Mouse (Mus musculus) liver, embryonic 13.5 days (tissue): ENCODE data around the gene Gm20661. TPM values are rescaled to one million over a fixed set of nuclear protein-coding genes. Genes with fewer than 3 reads are reported as not detected.
"Not testable (repeated sequence)": the region's sequence is repeated elsewhere in the genome, so short reads cannot be mapped to it uniquely, and the experiment has no call there.

Source experiments
- ATAC-seq: fragments of 200-750 bp; cut with Nextera tagmentation; 2 replicates; pipeline ENCODE4 v1.8.0; 2017; ENCODE audit warnings: low read depth, mild to moderate bottlenecking, moderate number of reproducible peaks, moderate library complexity
- DNase-seq: peaks from one replicate; pipeline ENCODE4 v3.0.0; 2022
- H3K27ac ChIP-seq: fragments of 300-500 bp; sonication (generic); 2 replicates; pipeline ENCODE4 v1.5.1; 2015; ENCODE audit warnings: moderate library complexity, mild to moderate bottlenecking, inconsistent platforms
- H3K27me3 ChIP-seq: fragments of 300-500 bp; sonication (generic); 2 replicates; pipeline ENCODE4 v1.6.1; 2015; ENCODE audit warnings: mild to moderate bottlenecking, inconsistent platforms
- H3K36me3 ChIP-seq: fragments of 300-500 bp; sonication (generic); 2 replicates; pipeline ENCODE4 v1.6.1; 2015; ENCODE audit warnings: mild to moderate bottlenecking, inconsistent platforms
- H3K4me1 ChIP-seq: fragments of 300-500 bp; sonication (generic); replicated peaks from 2 replicates; pipeline ENCODE4 v1.6.1; 2015; ENCODE audit warnings: inconsistent platforms
- H3K4me2 ChIP-seq: fragments of 300-500 bp; sonication (generic); 2 replicates; pipeline ENCODE4 v1.6.1; 2015; ENCODE audit warnings: inconsistent platforms, mild to moderate bottlenecking, moderate library complexity
- H3K4me3 ChIP-seq: fragments of 300-500 bp; sonication (generic); replicated peaks from 2 replicates; pipeline ENCODE4 v1.5.1; 2015; ENCODE audit warnings: mild to moderate bottlenecking, inconsistent platforms
- H3K9ac ChIP-seq: fragments of 300-500 bp; sonication (generic); 2 replicates; pipeline ENCODE4 v1.6.1; 2015; ENCODE audit warnings: mild to moderate bottlenecking, inconsistent platforms
- H3K9me3 ChIP-seq: fragments of 300-500 bp; sonication (generic); replicated peaks from 2 replicates; pipeline ENCODE4 v1.6.1; 2016; ENCODE audit warnings: inconsistent platforms
- WGBS: fragments of 180-500 bp; shearing (Covaris S2); methylation state at CpG from one replicate; pipeline ENCODE4 v1.1.7; 2015; ENCODE audit not compliant: insufficient replicate concordance; 5-methylcytosine and 5-hydroxymethylcytosine counted together
- polyA plus RNA-seq: library from polyadenylated mRNA; unstranded; fragments of >200 nt; fragmentation: Nextera tagmentation; extraction: Ambion mirVana; gene quantifications from 2 replicates; pipeline ENCODE4 v1.2.1, GENCODE M21; 2015

Gene Gm20661
- polyA plus RNA-seq, 1 experiment from 2014 or later, result 0.53 TPM

GRCm38 (mm10) chr9:108001922-108002770, 19.3 kb downstream of the Gm20661 start, which contains the start of gene Ip6k1:
Gene Ip6k1, plus strand, starts transcription at chr9:108002501.
- DNase-seq, result peak; percentile 100
- WGBS, result under 1% methylated on average over 51 of the region's 51 CpGs

DNA sequence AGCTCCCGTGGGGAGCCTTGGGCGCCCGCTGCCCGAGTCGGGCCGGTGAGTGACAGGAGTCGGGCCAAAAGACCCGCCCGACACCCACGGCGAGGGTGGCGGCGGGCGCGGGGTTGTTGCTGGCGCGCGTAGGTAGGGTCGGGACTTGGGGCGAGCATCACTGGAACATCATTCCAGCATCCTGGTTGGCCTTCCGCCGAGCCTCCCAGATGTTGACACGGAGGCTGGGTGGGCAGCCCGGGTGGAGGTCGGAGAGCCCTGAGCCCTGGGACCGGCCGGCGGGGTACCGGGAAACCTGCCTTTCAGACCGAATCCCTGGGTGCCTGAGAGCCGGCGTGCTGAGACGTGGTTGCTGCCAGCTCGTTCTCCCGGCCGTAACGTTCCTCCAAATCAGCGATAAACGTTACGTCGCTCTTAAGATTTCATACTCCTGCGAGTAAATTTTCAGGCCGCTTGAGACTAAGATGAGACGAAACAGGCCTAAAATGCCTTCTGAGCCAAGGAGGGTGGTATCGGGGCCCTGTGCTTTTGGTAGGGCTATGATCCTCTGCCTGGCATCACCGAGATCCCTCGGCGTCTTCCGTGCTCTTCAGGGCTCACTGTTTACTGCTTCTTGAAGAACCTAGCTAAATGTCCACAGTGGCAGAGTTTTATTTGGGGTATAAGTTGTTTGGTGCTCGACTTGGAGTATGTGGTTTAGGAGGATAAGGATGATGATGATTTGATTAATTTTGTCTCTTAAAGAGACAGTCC, 20.1 kb downstream of the Gm20661 start:
- Histone ChIP-seq H3K4me2 (peak overlapping the region; percentile 86), H3K9me3 (no peaks in the 10 kb centered on the region), H3K27me3 (0 out of 2 replicates have a peak, but pooled peaks cover 4% of the 10 kb centered on the region), H3K36me3 (peaks cover 12% of the 10 kb centered on the region; the same call in 1 of the 2 replicates), H3K9ac (peak overlapping the region; percentile 99), H3K4me1 (peaks cover 51% of the 10 kb centered on the region), H3K4me3 (peak overlapping the region; percentile 95), H3K27ac (peak overlapping the region; percentile 97)
- ATAC-seq, result peak; percentile 53
- 0% methylated on average over 50 of the region's 50 CpGs for WGBS
- DNase-seq, result no peak

More at GRCm38 (mm10) chr9:108001922-108002770, 19.3 kb downstream of the Gm20661 start, which contains the start of gene Ip6k1:
- Histone ChIP-seq H3K27ac (peak within 1 kb of the TSS; percentile 97), H3K9me3 (no peaks in the 10 kb centered on the region), H3K27me3 (0 out of 2 replicates have a peak, but pooled peaks cover 4% of the 10 kb centered on the region), H3K36me3 (peaks cover 8% of the 10 kb centered on the region; the same call in 1 of the 2 replicates), H3K9ac (peak within 1 kb of the TSS; percentile 99), H3K4me1 (peaks cover 44% of the 10 kb centered on the region), H3K4me2 (peak within 1 kb of the TSS; percentile 89), H3K4me3 (peak within 1 kb of the TSS; percentile 95)
- ATAC-seq, result peak; percentile 96

- WGBS, result 26% methylated on average over 8 of the region's 8 CpGs
- DNase-seq (peak; percentile 11), ATAC-seq (no peak)
- Histone ChIP-seq H3K9ac (peak overlapping the region; percentile 99), H3K4me2 (peak overlapping the region; percentile 86), H3K27ac (peak overlapping the region; percentile 97), H3K9me3 (no peaks in the 10 kb centered on the region), H3K4me1 (peaks cover 57% of the 10 kb centered on the region), H3K36me3 (peaks cover 17% of the 10 kb centered on the region; the same call in 1 of the 2 replicates), H3K4me3 (peak overlapping the region; percentile 95), H3K27me3 (0 out of 2 replicates have a peak, but pooled peaks cover 4% of the 10 kb centered on the region)
Observed at GRCm38 (mm10) chr9:108003531-108003890, 20.7 kb downstream of the Gm20661 start.

GRCm38 (mm10) chr9:108008041-108008440, 25.2 kb downstream of the Gm20661 start:
- WGBS, result 77% methylated on average over 5 of the region's 5 CpGs
- H3K9me3 ChIP-seq, result no peaks in the 10 kb centered on the region
- H3K9ac ChIP-seq, result no peak overlapping the region
- H3K36me3 ChIP-seq, result peaks cover 31% of the 10 kb centered on the region
- ATAC-seq (no peak), DNase-seq (no peak)
- no peaks in the 10 kb centered on the region for H3K27me3 ChIP-seq
- H3K27ac ChIP-seq, result 0 out of 2 replicates have a peak overlapping the region, but pooled peaks have one; percentile 2
- no peak overlapping the region for H3K4me3 ChIP-seq
- peaks cover 61% of the 10 kb centered on the region for H3K4me1 ChIP-seq
- no peak overlapping the region for H3K4me2 ChIP-seq

GRCm38 (mm10) chr9:108010385-108010784, 27.5 kb downstream of the Gm20661 start:
- Histone ChIP-seq H3K27me3 (no peaks in the 10 kb centered on the region), H3K27ac (no peak overlapping the region), H3K4me3 (no peak overlapping the region), H3K4me1 (peaks cover 40% of the 10 kb centered on the region), H3K4me2 (no peak overlapping the region), H3K9ac (no peak overlapping the region), H3K9me3 (no peaks in the 10 kb centered on the region), H3K36me3 (peaks cover 38% of the 10 kb centered on the region)
- DNase-seq (no peak), ATAC-seq (no peak)

- not testable (repeated sequence) for ATAC-seq, H3K4me3 ChIP-seq, H3K27me3 ChIP-seq, H3K27ac ChIP-seq, DNase-seq, H3K9ac ChIP-seq, H3K4me2 ChIP-seq, H3K9me3 ChIP-seq
- Histone ChIP-seq H3K36me3 (peaks cover 47% of the 10 kb centered on the region), H3K4me1 (peaks cover 16% of the 10 kb centered on the region)
- WGBS, result 91% methylated on average over 2 of the region's 2 CpGs
Observed at GRCm38 (mm10) chr9:108013577-108013976, 30.7 kb downstream of the Gm20661 start.

DNA sequence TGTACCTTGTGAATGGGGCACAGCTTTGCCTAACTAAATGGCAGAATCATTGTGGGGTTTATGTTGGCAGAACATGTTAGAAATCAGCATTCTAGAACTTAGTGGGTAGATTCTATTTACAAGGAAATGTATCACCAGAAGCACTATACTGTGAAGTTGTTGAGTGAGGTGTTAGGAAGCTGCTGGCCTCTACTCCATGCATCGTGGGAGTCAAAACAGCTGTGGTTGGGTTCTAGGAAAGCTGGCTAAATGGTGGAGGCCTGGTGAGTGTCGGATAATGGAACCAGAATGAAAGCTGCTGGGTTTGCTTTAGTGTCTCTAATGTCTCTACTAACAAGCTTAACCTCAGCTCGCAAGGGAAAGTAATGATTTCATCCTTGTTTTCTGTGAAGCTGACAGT, 34.3 kb downstream of the Gm20661 start:
- no peak overlapping the region for H3K27ac ChIP-seq
- H3K4me2 ChIP-seq, result no peak overlapping the region
- H3K36me3 ChIP-seq, result peaks cover 42% of the 10 kb centered on the region
- ATAC-seq (no peak), DNase-seq (no peak)
- 83% methylated on average over 3 of the region's 3 CpGs for WGBS
- H3K9ac ChIP-seq, result no peak overlapping the region
- no peak overlapping the region for H3K4me3 ChIP-seq
- no peaks in the 10 kb centered on the region for H3K9me3 ChIP-seq
- H3K27me3 ChIP-seq, result no peaks in the 10 kb centered on the region
- H3K4me1 ChIP-seq, result peaks cover 16% of the 10 kb centered on the region

DNA sequence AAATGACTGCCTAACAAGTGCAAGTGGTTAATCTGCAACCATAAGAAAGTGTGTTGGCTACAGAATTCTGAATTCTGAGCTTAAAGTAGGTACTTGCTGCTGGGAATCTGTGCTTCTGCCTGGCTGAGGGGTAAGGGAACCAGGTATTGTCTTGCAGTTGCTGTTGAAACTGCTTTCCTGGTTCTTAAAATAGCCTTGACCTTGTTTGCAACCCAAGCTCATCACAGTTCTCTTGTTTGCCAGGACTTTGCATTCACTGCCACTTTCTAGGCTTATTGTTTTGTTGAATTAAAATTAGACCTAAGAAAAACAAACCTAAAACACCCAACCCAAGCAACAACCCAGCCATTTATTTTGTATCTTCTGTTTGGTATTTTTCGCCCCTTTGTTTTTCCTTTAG, 37.9 kb downstream of the Gm20661 start:
- H3K27me3 ChIP-seq, result no peaks in the 10 kb centered on the region
- no peak overlapping the region for H3K9ac ChIP-seq
- 88% methylated on average over 1 of the region's 1 CpGs for WGBS
- ATAC-seq, result no peak
- peaks cover 42% of the 10 kb centered on the region for H3K36me3 ChIP-seq
- H3K27ac ChIP-seq, result no peak overlapping the region
- no peak for DNase-seq
- H3K4me3 ChIP-seq, result no peak overlapping the region
- peaks cover 21% of the 10 kb centered on the region for H3K4me1 ChIP-seq
- H3K4me2 ChIP-seq, result no peak overlapping the region
- no peaks in the 10 kb centered on the region for H3K9me3 ChIP-seq

DNA sequence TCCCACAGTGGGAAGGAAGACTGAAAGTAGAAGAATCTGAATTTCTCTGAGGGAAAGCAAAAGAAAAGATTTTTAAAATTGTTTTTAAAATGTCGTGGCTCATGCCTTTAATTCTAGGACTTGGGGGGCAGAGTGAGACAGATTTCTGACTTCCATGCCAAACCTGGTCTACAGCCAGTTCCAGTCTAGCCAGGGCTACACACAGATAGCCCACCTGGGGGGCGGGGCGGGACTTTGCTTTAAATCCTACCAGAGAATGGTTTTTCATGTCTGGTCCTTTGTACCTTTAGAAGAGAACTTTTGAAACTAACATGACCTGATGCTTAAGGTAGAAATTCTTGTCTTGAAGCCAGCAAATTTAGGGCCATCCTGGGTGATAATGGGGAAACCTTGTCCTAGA, 40.4 kb downstream of the Gm20661 start:
- WGBS, result 77% methylated on average over 3 of the region's 3 CpGs
- Histone ChIP-seq H3K4me1 (peaks cover 21% of the 10 kb centered on the region), H3K4me3 (no peak overlapping the region), H3K27me3 (no peaks in the 10 kb centered on the region), H3K27ac (no peak overlapping the region), H3K9ac (no peak overlapping the region), H3K36me3 (peaks cover 50% of the 10 kb centered on the region), H3K9me3 (no peaks in the 10 kb centered on the region), H3K4me2 (no peak overlapping the region)
- no peak for DNase-seq
- ATAC-seq, result no peak

- ATAC-seq, result no peak
- WGBS, result 85% methylated on average over 3 of the region's 3 CpGs
- peaks cover 66% of the 10 kb centered on the region for H3K36me3 ChIP-seq
Observed at GRCm38 (mm10) chr9:108026584-108026983, 43.7 kb downstream of the Gm20661 start.

GRCm38 (mm10) chr9:108027867-108028266, 45.0 kb downstream of the Gm20661 start:
- ATAC-seq (no peak), DNase-seq (no peak)
- Histone ChIP-seq H3K9ac (no peak overlapping the region), H3K4me1 (no peaks in the 10 kb centered on the region), H3K4me2 (no peak overlapping the region), H3K27ac (no peak overlapping the region), H3K9me3 (no peaks in the 10 kb centered on the region), H3K27me3 (no peaks in the 10 kb centered on the region), H3K4me3 (no peak overlapping the region), H3K36me3 (peaks cover 78% of the 10 kb centered on the region)
- 93% methylated on average over 3 of the region's 3 CpGs for WGBS

More at GRCm38 (mm10) chr9:108026584-108026983, 43.7 kb downstream of the Gm20661 start:
- no peaks in the 10 kb centered on the region for H3K9me3 ChIP-seq
- H3K4me1 ChIP-seq, result peaks cover 10% of the 10 kb centered on the region
- H3K27ac ChIP-seq, result no peak overlapping the region
- no peak overlapping the region for H3K4me3 ChIP-seq
- no peak overlapping the region for H3K9ac ChIP-seq
- no peak overlapping the region for H3K4me2 ChIP-seq
- H3K27me3 ChIP-seq, result no peaks in the 10 kb centered on the region
- DNase-seq, result no peak
